Mouse (Mus musculus) neural tube, embryonic 15.5 days (tissue): ENCODE measurements around the gene Alox12. TPM values are rescaled to one million over a fixed set of nuclear protein-coding genes. Genes with fewer than 3 reads are reported as not detected.

Experiments used
- ATAC-seq: fragments of 200-750 bp; cut with Nextera tagmentation; 2 replicates; pipeline ENCODE4 v1.8.0; 2017; ENCODE audit warnings: mild to moderate bottlenecking, moderate TSS enrichment, moderate library complexity; ENCODE audit not compliant: low FRiP score
- H3K27ac ChIP-seq: fragments of 300-500 bp; sonication (generic); replicated peaks from 2 replicates; pipeline ENCODE4 v1.5.1; 2015; ENCODE audit warnings: mild to moderate bottlenecking, inconsistent platforms
- H3K27me3 ChIP-seq: fragments of 300-500 bp; sonication (generic); replicated peaks from 2 replicates; pipeline ENCODE4 v1.6.1; 2015; ENCODE audit warnings: inconsistent platforms
- H3K36me3 ChIP-seq: fragments of 300-500 bp; sonication (generic); 2 replicates; pipeline ENCODE4 v1.6.1; 2015; ENCODE audit warnings: inconsistent platforms
- H3K4me1 ChIP-seq: fragments of 300-500 bp; sonication (generic); 2 replicates; pipeline ENCODE4 v1.6.1; 2015; ENCODE audit warnings: inconsistent platforms
- H3K4me2 ChIP-seq: fragments of 300-500 bp; sonication (generic); 2 replicates; pipeline ENCODE4 v1.6.1; 2015; ENCODE audit warnings: inconsistent platforms, mild to moderate bottlenecking, moderate library complexity
- H3K4me3 ChIP-seq: fragments of 300-500 bp; sonication (generic); replicated peaks from 2 replicates; pipeline ENCODE4 v1.5.1; 2015; ENCODE audit warnings: mild to moderate bottlenecking, inconsistent platforms
- H3K9ac ChIP-seq: fragments of 300-500 bp; sonication (generic); replicated peaks from 2 replicates; pipeline ENCODE4 v1.6.1; 2015; ENCODE audit warnings: mild to moderate bottlenecking, inconsistent platforms
- H3K9me3 ChIP-seq: fragments of 300-500 bp; sonication (generic); replicated peaks from 2 replicates; pipeline ENCODE4 v1.6.1; 2016; ENCODE audit warnings: inconsistent platforms
- WGBS: fragments of 180-500 bp; shearing (Covaris S2); methylation state at CpG from one replicate; pipeline ENCODE4 v1.1.7; 2015; ENCODE audit warnings: mixed read lengths; 5-methylcytosine and 5-hydroxymethylcytosine counted together
- polyA plus RNA-seq: library from polyadenylated mRNA; unstranded; fragments of >200 nt; fragmentation: Nextera tagmentation; extraction: Ambion mirVana; gene quantifications from 2 replicates; pipeline ENCODE4 v1.2.1, GENCODE M21; 2015

Alox12 gene
- polyA plus RNA-seq, 1 experiment from 2014 or later: 2.1 TPM

GRCm38 (mm10) chr11:70278961-70279360, 23.8 kb upstream of the Alox12 start:
- no peaks in the 10 kb centered on the region for H3K36me3 ChIP-seq
- no peak overlapping the region for H3K4me3 ChIP-seq
- no peaks in the 10 kb centered on the region for H3K27me3 ChIP-seq
- no peaks in the 10 kb centered on the region for H3K4me1 ChIP-seq
- ATAC-seq: no peak
- H3K27ac ChIP-seq: no peak overlapping the region
- no peaks in the 10 kb centered on the region for H3K9me3 ChIP-seq
- H3K9ac ChIP-seq: no peak overlapping the region
- no peak overlapping the region for H3K4me2 ChIP-seq
- 82% methylated on average over 3 of the region's 3 CpGs for WGBS

DNA sequence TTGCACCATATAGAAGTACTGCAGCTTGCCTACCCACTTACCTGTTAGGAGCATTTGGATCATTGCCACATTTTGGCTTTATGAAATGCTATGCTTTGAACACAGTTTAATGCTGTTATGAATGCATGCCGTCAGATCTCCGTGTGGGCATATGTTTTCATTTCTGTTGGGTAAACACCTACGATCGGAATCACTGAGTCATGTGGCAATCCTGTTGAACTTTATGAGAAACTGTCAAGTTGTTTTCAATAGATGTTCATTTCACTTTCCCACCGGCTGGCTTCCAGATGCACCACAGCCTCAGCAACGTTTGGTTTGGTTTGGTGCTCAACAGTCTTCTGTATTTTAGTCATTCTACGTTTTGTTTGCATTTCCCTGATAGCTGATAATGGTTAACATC, 16.5 kb upstream of the Alox12 start:
- no peaks in the 10 kb centered on the region for H3K9me3 ChIP-seq
- H3K36me3 ChIP-seq: no peaks in the 10 kb centered on the region
- WGBS: 86% methylated on average over 7 of the region's 7 CpGs
- H3K27me3 ChIP-seq: no peaks in the 10 kb centered on the region
- H3K4me1 ChIP-seq: no peaks in the 10 kb centered on the region
- no peak overlapping the region for H3K4me2 ChIP-seq
- H3K27ac ChIP-seq: no peak overlapping the region
- no peak overlapping the region for H3K4me3 ChIP-seq
- no peak for ATAC-seq
- H3K9ac ChIP-seq: no peak overlapping the region

GRCm38 (mm10) chr11:70266405-70266804, 11.3 kb upstream of the Alox12 start:
- no peaks in the 10 kb centered on the region for H3K36me3 ChIP-seq
- 90% methylated on average over 1 of the region's 1 CpGs for WGBS
- no peak overlapping the region for H3K4me3 ChIP-seq
- H3K27ac ChIP-seq: no peak overlapping the region
- H3K27me3 ChIP-seq: 0 out of 2 replicates have a peak, but pooled peaks cover 4% of the 10 kb centered on the region
- no peaks in the 10 kb centered on the region for H3K4me1 ChIP-seq
- no peaks in the 10 kb centered on the region for H3K9me3 ChIP-seq
- no peak overlapping the region for H3K4me2 ChIP-seq
- H3K9ac ChIP-seq: no peak overlapping the region
- ATAC-seq: no peak

- H3K4me1 ChIP-seq: no peaks in the 10 kb centered on the region
- no peak overlapping the region for H3K27ac ChIP-seq
- no peak for ATAC-seq
- 82% methylated on average over 4 of the region's 4 CpGs for WGBS
- no peaks in the 10 kb centered on the region for H3K9me3 ChIP-seq
- no peaks in the 10 kb centered on the region for H3K36me3 ChIP-seq
- H3K4me2 ChIP-seq: no peak overlapping the region
- no peak overlapping the region for H3K4me3 ChIP-seq
- 0 out of 2 replicates have a peak, but pooled peaks cover 4% of the 10 kb centered on the region for H3K27me3 ChIP-seq
- no peak overlapping the region for H3K9ac ChIP-seq
These were observed 10.7 kb upstream of the Alox12 start for GRCm38 (mm10) chr11:70265819-70266218.

DNA sequence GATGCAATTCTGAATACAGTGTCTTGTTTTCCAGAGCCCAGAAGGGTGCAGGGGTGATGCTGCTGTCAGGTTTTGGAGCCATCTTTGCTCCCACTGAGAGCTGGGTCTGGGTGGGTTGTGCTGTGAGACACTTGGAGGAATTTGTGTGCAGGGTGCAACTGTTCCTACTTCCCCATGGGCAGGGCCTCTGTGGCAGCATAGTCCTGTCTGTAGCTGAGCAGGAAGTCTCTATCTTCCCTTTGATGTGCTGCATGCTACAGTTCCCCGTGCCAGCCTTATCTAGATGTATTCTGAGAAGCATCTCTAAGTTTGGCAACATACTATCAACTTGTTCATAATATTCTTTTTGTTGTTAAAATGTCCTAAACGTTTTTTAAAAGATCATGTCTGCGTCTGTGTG, 10.1 kb upstream of the Alox12 start:
- H3K9ac ChIP-seq: no peak overlapping the region
- H3K4me3 ChIP-seq: no peak overlapping the region
- H3K27me3 ChIP-seq: 0 out of 2 replicates have a peak, but pooled peaks cover 4% of the 10 kb centered on the region
- 60% methylated on average over 3 of the region's 3 CpGs for WGBS
- no peaks in the 10 kb centered on the region for H3K9me3 ChIP-seq
- H3K4me1 ChIP-seq: no peaks in the 10 kb centered on the region
- no peak overlapping the region for H3K4me2 ChIP-seq
- H3K27ac ChIP-seq: no peak overlapping the region
- no peaks in the 10 kb centered on the region for H3K36me3 ChIP-seq
- ATAC-seq: no peak

- Histone ChIP-seq H3K4me1 (peaks cover 11% of the 10 kb centered on the region), H3K27ac (no peak overlapping the region), H3K27me3 (peaks cover 20% of the 10 kb centered on the region), H3K9ac (no peak overlapping the region), H3K9me3 (no peaks in the 10 kb centered on the region), H3K36me3 (no peaks in the 10 kb centered on the region), H3K4me3 (no peak overlapping the region), H3K4me2 (no peak overlapping the region)
- ATAC-seq: no peak
- WGBS: 99% methylated on average over 4 of the region's 4 CpGs
These were observed 3.9 kb upstream of the Alox12 start for GRCm38 (mm10) chr11:70259035-70259434.

DNA sequence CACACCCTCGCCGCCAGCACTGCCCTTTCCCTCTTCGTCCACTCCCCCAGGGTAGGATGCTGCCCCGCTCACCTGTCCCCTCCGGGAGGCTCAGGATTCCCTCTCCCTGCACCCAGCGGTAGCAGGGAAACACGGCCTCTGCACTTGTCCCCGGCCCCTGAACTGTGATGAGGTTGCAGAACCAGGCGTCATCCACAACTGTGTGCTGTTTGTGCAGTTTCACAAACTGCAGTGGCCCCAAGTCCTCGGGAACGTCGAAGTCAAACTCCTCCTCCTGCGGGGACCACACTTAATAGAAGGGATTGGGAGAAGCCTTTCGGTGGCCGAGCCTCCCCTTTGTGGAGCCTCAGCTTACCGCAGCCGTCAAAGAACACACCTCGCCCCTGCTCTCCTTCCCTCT, 816 bp downstream of the Alox12 start:
- peaks cover 11% of the 10 kb centered on the region for H3K4me1 ChIP-seq
- peak overlapping the region; percentile 47 for H3K4me2 ChIP-seq
- H3K27ac ChIP-seq: no peak overlapping the region
- H3K4me3 ChIP-seq: peak overlapping the region; percentile 16; the same call in 1 of the 2 replicates
- no peak for ATAC-seq
- no peaks in the 10 kb centered on the region for H3K9me3 ChIP-seq
- H3K9ac ChIP-seq: no peak overlapping the region
- H3K36me3 ChIP-seq: no peaks in the 10 kb centered on the region
- H3K27me3 ChIP-seq: peaks cover 55% of the 10 kb centered on the region
- 5% methylated on average over 18 of the region's 18 CpGs for WGBS

DNA sequence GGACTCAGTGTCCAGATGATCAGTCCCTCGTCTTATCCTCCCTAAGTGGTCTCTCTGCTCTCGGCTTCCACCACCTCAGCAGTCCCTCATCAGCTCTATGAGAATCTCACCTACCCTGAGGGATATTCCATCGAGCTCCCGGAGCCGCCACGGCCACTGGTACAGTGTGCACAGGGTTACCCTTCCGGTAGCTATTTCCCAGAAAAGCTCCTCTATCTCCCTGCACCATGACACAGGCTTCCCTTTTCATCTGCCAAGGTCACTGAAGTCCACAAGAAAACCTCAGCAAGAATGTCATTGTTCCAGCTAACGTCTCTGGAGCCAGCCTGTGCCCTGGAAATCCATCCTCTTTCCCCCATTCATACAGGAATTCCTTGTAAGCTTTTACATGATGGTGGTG, 3.3 kb downstream of the Alox12 start:
- no peak for ATAC-seq
- H3K4me3 ChIP-seq: no peak overlapping the region
- H3K9ac ChIP-seq: no peak overlapping the region
- peaks cover 11% of the 10 kb centered on the region for H3K4me1 ChIP-seq
- no peaks in the 10 kb centered on the region for H3K9me3 ChIP-seq
- no peak overlapping the region for H3K4me2 ChIP-seq
- H3K27ac ChIP-seq: no peak overlapping the region
- peaks cover 59% of the 10 kb centered on the region for H3K27me3 ChIP-seq
- H3K36me3 ChIP-seq: no peaks in the 10 kb centered on the region
- 89% methylated on average over 8 of the region's 8 CpGs for WGBS

- ATAC-seq: no peak
- H3K4me2 ChIP-seq: no peak overlapping the region
These were observed 5.0 kb downstream of the Alox12 start for GRCm38 (mm10) chr11:70250150-70250549.

GRCm38 (mm10) chr11:70247136-70247845, 7.9 kb downstream of the Alox12 start:
- Histone ChIP-seq H3K27me3 (peaks cover 40% of the 10 kb centered on the region), H3K9me3 (no peaks in the 10 kb centered on the region), H3K4me3 (no peak overlapping the region), H3K27ac (no peak overlapping the region), H3K4me1 (no peaks in the 10 kb centered on the region), H3K36me3 (no peaks in the 10 kb centered on the region), H3K4me2 (no peak overlapping the region), H3K9ac (no peak overlapping the region)
- WGBS: 57% methylated on average over 9 of the region's 9 CpGs
- no peak for ATAC-seq

More at GRCm38 (mm10) chr11:70250150-70250549, 5.0 kb downstream of the Alox12 start:
- 72% methylated on average over 11 of the region's 11 CpGs for WGBS
- H3K4me3 ChIP-seq: no peak overlapping the region
- no peak overlapping the region for H3K9ac ChIP-seq
- H3K27me3 ChIP-seq: peaks cover 63% of the 10 kb centered on the region
- H3K27ac ChIP-seq: no peak overlapping the region
- H3K36me3 ChIP-seq: no peaks in the 10 kb centered on the region
- H3K4me1 ChIP-seq: peaks cover 10% of the 10 kb centered on the region
- no peaks in the 10 kb centered on the region for H3K9me3 ChIP-seq

DNA sequence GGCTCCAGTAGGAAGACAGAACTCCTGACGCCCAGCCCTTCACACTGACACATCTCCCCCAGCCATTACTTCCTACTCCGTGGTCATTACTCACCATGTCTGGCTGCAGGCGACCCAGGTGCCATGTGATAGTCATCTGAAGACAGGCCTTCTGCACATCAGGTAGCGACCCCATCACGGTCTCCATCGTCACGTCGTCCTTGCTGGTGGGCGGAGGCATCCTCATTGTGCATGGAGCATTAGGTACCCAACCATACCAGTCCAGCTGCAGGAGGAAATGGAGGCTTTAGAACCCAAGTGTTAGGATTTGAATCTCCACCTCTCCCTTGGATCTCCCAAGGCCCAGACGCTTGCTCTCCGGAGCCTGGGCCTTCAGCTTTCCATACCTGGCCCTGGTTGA, 12.6 kb downstream of the Alox12 start:
- Histone ChIP-seq H3K4me2 (no peak overlapping the region), H3K9ac (no peak overlapping the region), H3K9me3 (no peaks in the 10 kb centered on the region), H3K4me1 (peaks cover 18% of the 10 kb centered on the region), H3K4me3 (no peak overlapping the region), H3K27ac (no peak overlapping the region), H3K27me3 (peaks cover 15% of the 10 kb centered on the region), H3K36me3 (no peaks in the 10 kb centered on the region)
- 78% methylated on average over 11 of the region's 11 CpGs for WGBS
- no peak for ATAC-seq

GRCm38 (mm10) chr11:70239541-70240279, 15.4 kb downstream of the Alox12 start, which contains the start of the genes Gm21988 and Rnasek:
Gene Gm21988 (minus strand): TSS chr11:70239830.
Gene Rnasek (minus strand): TSS chr11:70239842.
- H3K4me3 ChIP-seq: peak within 1 kb of the TSS; percentile 61
- peak within 1 kb of the TSS; percentile 97 for H3K27ac ChIP-seq
- H3K9me3 ChIP-seq: no peaks in the 10 kb centered on the region
- peaks cover 34% of the 10 kb centered on the region for H3K4me1 ChIP-seq
- under 1% methylated on average over 34 of the region's 35 CpGs for WGBS
- H3K4me2 ChIP-seq: peak within 1 kb of the TSS; percentile 93
- H3K9ac ChIP-seq: peak within 1 kb of the TSS; percentile 68
- peak; percentile 51 for ATAC-seq
- peaks cover 3% of the 10 kb centered on the region; the same call in 1 of the 2 replicates for H3K27me3 ChIP-seq
- peaks cover 13% of the 10 kb centered on the region for H3K36me3 ChIP-seq
